Mouse (Mus musculus): ENCODE results near the gene Chaf1a.
"Not testable (repeated sequence)": the region's sequence is repeated elsewhere in the genome, so short reads cannot be mapped to it uniquely, and the experiment has no call there.

The Chaf1a gene

GRCm38 (mm10) chr17:56092794-56093193 lies 52.6 kb downstream of the Chaf1a start:
- no peak for DNase-seq (ENCODE audit: low spot score)

GRCm38 (mm10) chr17:56096883-56097282 lies 56.6 kb downstream of the Chaf1a start:
- no peak for DNase-seq (ENCODE audit: low spot score)

GRCm38 (mm10) chr17:56098180-56098579 lies 57.9 kb downstream of the Chaf1a start:
- DNase-seq (ENCODE audit: low spot score): no peak

GRCm38 (mm10) chr17:56098711-56099572 lies 58.7 kb downstream of the Chaf1a start:
- no peak for DNase-seq (ENCODE audit: low spot score)

GRCm38 (mm10) chr17:56100811-56101210 lies 60.6 kb downstream of the Chaf1a start:
- no peak for DNase-seq (ENCODE audit: low spot score)

- no peak for DNase-seq (ENCODE audit: low spot score)
Measured at GRCm38 (mm10) chr17:56102158-56102557, 61.9 kb downstream of the Chaf1a start.

GRCm38 (mm10) chr17:56102927-56103326 lies 62.7 kb downstream of the Chaf1a start:
- DNase-seq (ENCODE audit: low spot score): no peak

- DNase-seq (ENCODE audit: low spot score): no peak
Measured at GRCm38 (mm10) chr17:56103465-56104285, 63.4 kb downstream of the Chaf1a start.

GRCm38 (mm10) chr17:56104821-56105220 lies 64.6 kb downstream of the Chaf1a start:
- not testable (repeated sequence) for DNase-seq (ENCODE audit: low spot score)

GRCm38 (mm10) chr17:56106436-56106835 lies 66.2 kb downstream of the Chaf1a start:
- DNase-seq (ENCODE audit: low spot score): not testable (repeated sequence)

- no peak for DNase-seq (ENCODE audit: low spot score)
Measured at GRCm38 (mm10) chr17:56106981-56107380, 66.7 kb downstream of the Chaf1a start.

- DNase-seq (ENCODE audit: low spot score): no peak
Measured at GRCm38 (mm10) chr17:56107736-56108135, 67.5 kb downstream of the Chaf1a start.

- no peak for DNase-seq (ENCODE audit: low spot score)
Measured at GRCm38 (mm10) chr17:56108334-56109044, 68.2 kb downstream of the Chaf1a start.

GRCm38 (mm10) chr17:56109219-56110051 lies 69.2 kb downstream of the Chaf1a start, which contains the start of gene Plin4:
Gene Plin4, minus strand, starts transcription at chr17:56109803.
- no peak for DNase-seq (ENCODE audit: low spot score)

- no peak for DNase-seq (ENCODE audit: low spot score)
Measured at GRCm38 (mm10) chr17:56110571-56110970, 70.3 kb downstream of the Chaf1a start.

GRCm38 (mm10) chr17:56111021-56111420 lies 70.8 kb downstream of the Chaf1a start:
- DNase-seq (ENCODE audit: low spot score): no peak

GRCm38 (mm10) chr17:56111864-56112263 lies 71.6 kb downstream of the Chaf1a start:
- DNase-seq (ENCODE audit: low spot score): peak; percentile 21

GRCm38 (mm10) chr17:56112743-56113142 lies 72.5 kb downstream of the Chaf1a start:
- no peak for DNase-seq (ENCODE audit: low spot score)

GRCm38 (mm10) chr17:56116193-56116592 lies 76.0 kb downstream of the Chaf1a start:
- DNase-seq (ENCODE audit: low spot score): no peak

GRCm38 (mm10) chr17:56117251-56117710 lies 77.0 kb downstream of the Chaf1a start, which contains the start of gene Plin5:
Gene Plin5, minus strand, starts transcription at chr17:56117596.
- DNase-seq (ENCODE audit: low spot score): peak; percentile 72

GRCm38 (mm10) chr17:56119431-56119830 lies 79.2 kb downstream of the Chaf1a start:
- DNase-seq (ENCODE audit: low spot score): no peak

Data from yolk sac, embryonic 10.5 days (tissue).